Mouse (Mus musculus) intestine, postnatal 0 days (tissue): ENCODE data around the gene Fbxo24. TPM values are rescaled to one million over a fixed set of nuclear protein-coding genes. Genes with fewer than 3 reads are reported as not detected.

ENCODE experiments used
- ATAC-seq: fragments of 200-750 bp; cut with Nextera tagmentation; 2 replicates; pipeline ENCODE4 v1.8.0; 2017; ENCODE audit warnings: mild to moderate bottlenecking, moderate TSS enrichment, moderate library complexity
- H3K27ac ChIP-seq: fragments of 300-500 bp; sonication (generic); 2 replicates; pipeline ENCODE4 v1.5.1; 2014; ENCODE audit warnings: mild to moderate bottlenecking, low read depth, low read length, moderate library complexity
- H3K27me3 ChIP-seq: fragments of 300-500 bp; sonication (generic); replicated peaks from 2 replicates; pipeline ENCODE4 v1.6.1; 2014; ENCODE audit warnings: low read length, mixed read lengths; ENCODE audit not compliant: control insufficient read depth, insufficient read depth
- H3K36me3 ChIP-seq: fragments of 300-500 bp; sonication (generic); 2 replicates; pipeline ENCODE4 v1.6.1; 2014; ENCODE audit warnings: mild to moderate bottlenecking, moderate library complexity; ENCODE audit not compliant: control insufficient read depth, insufficient read depth
- H3K4me1 ChIP-seq: fragments of 300-500 bp; sonication (generic); replicated peaks from 2 replicates; pipeline ENCODE4 v1.6.1; 2014; ENCODE audit warnings: antibody characterized with exemption, low read length, mixed read lengths; ENCODE audit not compliant: control insufficient read depth, insufficient read depth
- H3K4me2 ChIP-seq: fragments of 300-500 bp; sonication (generic); replicated peaks from 2 replicates; pipeline ENCODE4 v1.6.1; 2014; ENCODE audit warnings: low read depth, mild to moderate bottlenecking, moderate library complexity
- H3K4me3 ChIP-seq: fragments of 300-500 bp; sonication (generic); 2 replicates; pipeline ENCODE4 v1.5.1; 2014; ENCODE audit warnings: low read depth, low read length
- H3K9ac ChIP-seq: fragments of 300-500 bp; sonication (generic); 2 replicates; pipeline ENCODE4 v1.6.1; 2014; ENCODE audit warnings: mild to moderate bottlenecking, low read depth, low read length
- H3K9me3 ChIP-seq: fragments of 300-500 bp; sonication (generic); 2 replicates; pipeline ENCODE4 v1.6.1; 2016; ENCODE audit warnings: mixed run types; ENCODE audit not compliant: control insufficient read depth
- CTCF ChIP-seq: sonication (generic); IDR thresholded peaks from 2 replicates; pipeline ENCODE4 v1.5.1; 2016; ENCODE audit warnings: low read depth, mild to moderate bottlenecking, control low read depth, antibody characterized with exemption, moderate library complexity
- WGBS: fragments of 180-500 bp; shearing (Covaris S2); extraction: QIAGEN DNeasy Blood & Tissue Kit; methylation state at CpG from one replicate; pipeline ENCODE4 v1.1.7; 2014; 5-methylcytosine and 5-hydroxymethylcytosine counted together
- polyA plus RNA-seq: library from polyadenylated mRNA; unstranded; fragments of >200 nt; fragmentation: Nextera tagmentation; extraction: Ambion mirVana; gene quantifications from 2 replicates; pipeline ENCODE4 v1.2.1, GENCODE M21; 2015

The Fbxo24 gene
- polyA plus RNA-seq, 1 experiment from 2014 or later: 0.16 TPM

- Histone ChIP-seq H3K4me1 (peaks cover 15% of the 10 kb centered on the region), H3K4me3 (no peak overlapping the region; the same call in 1 of the 2 replicates), H3K9me3 (no peaks in the 10 kb centered on the region), H3K36me3 (peaks cover 24% of the 10 kb centered on the region), H3K27me3 (no peaks in the 10 kb centered on the region), H3K4me2 (peak overlapping the region; percentile 72), H3K9ac (0 out of 2 replicates have a peak overlapping the region, but pooled peaks have one; percentile 65), H3K27ac (peak overlapping the region; percentile 93)
- TF ChIP-seq CTCF: no peak
- 47% methylated on average over 4 of the region's 4 CpGs for WGBS
- ATAC-seq: no peak
Measured at GRCm38 (mm10) chr5:137631591-137631990, 2.8 kb upstream of the Fbxo24 start.

- peaks cover 20% of the 10 kb centered on the region for H3K36me3 ChIP-seq
- peak overlapping the region; percentile 93 for H3K27ac ChIP-seq
- 37% methylated on average over 9 of the region's 9 CpGs for WGBS
- peaks cover 15% of the 10 kb centered on the region for H3K4me1 ChIP-seq
- TF ChIP-seq CTCF: no peak
- peak overlapping the region; percentile 72 for H3K4me2 ChIP-seq
- H3K27me3 ChIP-seq: no peaks in the 10 kb centered on the region
- no peaks in the 10 kb centered on the region for H3K9me3 ChIP-seq
- H3K4me3 ChIP-seq: peak overlapping the region; percentile 73
- no peak for ATAC-seq
- peak overlapping the region; percentile 65; the same call in 1 of the 2 replicates for H3K9ac ChIP-seq
Measured at GRCm38 (mm10) chr5:137631171-137631570, 2.4 kb upstream of the Fbxo24 start.

DNA sequence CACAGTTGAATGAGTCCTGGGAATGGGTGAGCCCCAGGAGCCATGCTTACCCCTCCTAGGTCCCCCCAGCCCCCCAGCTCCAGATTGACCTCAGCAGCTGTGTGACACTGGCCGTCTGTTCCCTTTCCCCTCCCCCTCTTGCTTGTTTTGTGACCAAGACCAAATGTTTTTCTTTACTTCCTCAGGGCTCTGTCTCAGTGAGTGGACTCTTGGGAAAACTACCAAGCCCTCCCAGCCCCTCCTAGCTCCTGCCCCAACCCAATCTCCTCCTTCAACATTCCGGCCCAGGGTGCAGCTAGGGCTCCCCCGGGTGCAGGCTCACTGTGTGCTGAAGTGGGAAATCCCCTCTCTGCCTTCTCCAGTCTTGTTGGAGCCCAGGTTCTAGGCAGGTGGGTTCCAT is 1.8 kb upstream of the Fbxo24 start:
- no peak for TF ChIP-seq CTCF
- Histone ChIP-seq H3K4me2 (peak overlapping the region; percentile 72), H3K4me3 (peak overlapping the region; percentile 73), H3K36me3 (peaks cover 14% of the 10 kb centered on the region), H3K27ac (peak overlapping the region; percentile 93), H3K9me3 (no peaks in the 10 kb centered on the region), H3K9ac (peak overlapping the region; percentile 65; the same call in 1 of the 2 replicates), H3K27me3 (no peaks in the 10 kb centered on the region), H3K4me1 (peaks cover 15% of the 10 kb centered on the region)
- 12% methylated on average over 3 of the region's 3 CpGs for WGBS
- no peak for ATAC-seq

GRCm38 (mm10) chr5:137629906-137630545 is 1.2 kb upstream of the Fbxo24 start:
- Histone ChIP-seq H3K27ac (peak overlapping the region; percentile 93), H3K4me1 (peaks cover 15% of the 10 kb centered on the region), H3K9ac (peak overlapping the region; percentile 65), H3K9me3 (no peaks in the 10 kb centered on the region), H3K4me3 (peak overlapping the region; percentile 73), H3K27me3 (no peaks in the 10 kb centered on the region), H3K36me3 (peaks cover 9% of the 10 kb centered on the region), H3K4me2 (peak overlapping the region; percentile 72)
- WGBS: 11% methylated on average over 6 of the region's 6 CpGs
- ATAC-seq: peak; percentile 63
- no peak for TF ChIP-seq CTCF

DNA sequence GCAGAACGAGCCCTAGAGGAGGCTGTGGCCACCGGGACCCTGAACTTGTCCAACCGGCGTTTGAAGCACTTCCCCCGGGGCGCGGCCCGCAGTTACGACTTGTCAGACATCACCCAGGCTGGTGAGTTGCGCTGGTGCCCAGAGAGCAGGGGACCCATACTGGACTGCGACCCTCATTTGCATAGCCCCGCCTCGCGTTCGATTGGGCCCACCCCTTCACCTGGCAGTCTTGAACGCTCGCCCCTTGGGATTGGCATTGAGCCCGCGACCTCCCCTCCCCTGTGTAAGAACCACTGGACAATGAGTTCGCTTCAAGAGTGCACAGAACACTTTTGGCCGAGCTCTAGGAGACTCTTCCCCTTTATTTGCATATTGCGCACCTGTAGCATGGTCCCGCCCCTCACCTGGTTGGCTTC is 512 bp upstream of the Fbxo24 start:
- peak overlapping the region; percentile 93 for H3K27ac ChIP-seq
- peaks cover 15% of the 10 kb centered on the region for H3K4me1 ChIP-seq
- peak overlapping the region; percentile 72 for H3K4me2 ChIP-seq
- H3K9me3 ChIP-seq: no peaks in the 10 kb centered on the region
- peak; percentile 43 for ATAC-seq
- no peaks in the 10 kb centered on the region for H3K27me3 ChIP-seq
- WGBS: 1% methylated on average over 23 of the region's 23 CpGs
- peak overlapping the region; percentile 73 for H3K4me3 ChIP-seq
- H3K36me3 ChIP-seq: peaks cover 9% of the 10 kb centered on the region
- TF ChIP-seq CTCF: no peak
- peak overlapping the region; percentile 65 for H3K9ac ChIP-seq

DNA sequence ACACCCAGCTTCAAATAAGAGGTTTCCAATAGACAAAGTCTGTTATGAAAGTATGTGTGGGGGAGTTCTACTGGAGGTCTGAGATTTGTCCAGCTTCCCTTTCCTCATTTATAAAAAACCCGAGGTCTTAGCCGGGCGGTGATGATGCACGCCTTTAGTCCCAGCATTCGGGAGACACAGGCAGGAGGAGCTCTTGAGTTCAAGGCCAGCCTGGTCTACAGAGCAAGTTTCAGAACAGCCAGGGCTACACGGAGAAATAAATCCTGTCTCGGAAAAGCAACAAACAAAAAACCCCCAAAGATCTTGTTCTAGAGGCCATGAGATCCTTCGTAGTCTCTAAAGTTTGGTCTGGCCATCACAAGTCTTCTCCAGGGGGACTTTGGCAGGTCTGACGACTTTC is 811 bp downstream of the Fbxo24 start:
- Histone ChIP-seq H3K4me3 (peak overlapping the region; percentile 73), H3K9me3 (no peaks in the 10 kb centered on the region), H3K27ac (peak overlapping the region; percentile 77), H3K27me3 (no peaks in the 10 kb centered on the region), H3K9ac (peak overlapping the region; percentile 49), H3K36me3 (no peaks in the 10 kb centered on the region), H3K4me1 (peaks cover 15% of the 10 kb centered on the region), H3K4me2 (peak overlapping the region; percentile 74)
- WGBS: 1% methylated on average over 9 of the region's 9 CpGs
- TF ChIP-seq CTCF: peak; percentile 43
- ATAC-seq: no peak
